Mouse (Mus musculus) heart, adult 18-20 months (tissue): ENCODE data around the gene Cacna1d. TPM values are rescaled to one million over a fixed set of nuclear protein-coding genes. Genes with fewer than 3 reads are reported as not detected.

ENCODE experiments used
- DNase-seq, 2 experiments: peaks; one replicate each; pipeline ENCODE4 v3.0.0; 2021 to 2022; ENCODE audit warnings: mixed read lengths in 1 of 2
- total RNA-seq, 2 experiments: library from RNA; stranded (reverse); gene quantifications; 2 replicates each; pipeline ENCODE4 v1.2.3; 2021

The Cacna1d gene
- total RNA-seq, 2 experiments from 2014 or later = 1.7 to 2.0 TPM

- DNase-seq = peak in 1 of 2 experiments; percentile 9
Observed at GRCm38 (mm10) chr14:30329109-30329508, 162.1 kb downstream of the Cacna1d start.

- no peak for DNase-seq
Observed at GRCm38 (mm10) chr14:30327452-30327851, 163.8 kb downstream of the Cacna1d start.

- DNase-seq = no peak
Observed at GRCm38 (mm10) chr14:30327051-30327450, 164.2 kb downstream of the Cacna1d start.

GRCm38 (mm10) chr14:30326226-30326625 lies 165.0 kb downstream of the Cacna1d start:
- DNase-seq = peak; percentile 26 to 28

- peak; percentile 27 to 30 for DNase-seq
Observed at GRCm38 (mm10) chr14:30324994-30325393, 166.3 kb downstream of the Cacna1d start.

- DNase-seq = no peak
Observed at GRCm38 (mm10) chr14:30318715-30319437, 172.4 kb downstream of the Cacna1d start.

- DNase-seq = no peak
Observed at GRCm38 (mm10) chr14:30318293-30318692, 173.0 kb downstream of the Cacna1d start.

GRCm38 (mm10) chr14:30317616-30318015 lies 173.6 kb downstream of the Cacna1d start:
- no peak for DNase-seq

- peak in 1 of 2 experiments; percentile 13 for DNase-seq
Observed at GRCm38 (mm10) chr14:30311206-30311889, 179.9 kb downstream of the Cacna1d start.

GRCm38 (mm10) chr14:30310236-30310635 lies 181.0 kb downstream of the Cacna1d start:
- no peak for DNase-seq

GRCm38 (mm10) chr14:30306221-30306620 lies 185.0 kb downstream of the Cacna1d start:
- no peak for DNase-seq

- no peak for DNase-seq
Observed at GRCm38 (mm10) chr14:30299946-30300345, 191.3 kb downstream of the Cacna1d start.

GRCm38 (mm10) chr14:30297492-30297891 lies 193.8 kb downstream of the Cacna1d start:
- DNase-seq = no peak

- no peak for DNase-seq
Observed at GRCm38 (mm10) chr14:30292135-30292463, 199.2 kb downstream of the Cacna1d start.

GRCm38 (mm10) chr14:30291389-30292134 lies 199.7 kb downstream of the Cacna1d start:
- DNase-seq = no peak

- no peak for DNase-seq
Observed at GRCm38 (mm10) chr14:30284446-30284845, 206.8 kb downstream of the Cacna1d start.

- DNase-seq = no peak
Observed at GRCm38 (mm10) chr14:30284022-30284421, 207.2 kb downstream of the Cacna1d start.

GRCm38 (mm10) chr14:30275572-30275971 lies 215.7 kb downstream of the Cacna1d start:
- DNase-seq = no peak

GRCm38 (mm10) chr14:30272976-30273375 lies 218.3 kb downstream of the Cacna1d start:
- no peak for DNase-seq

GRCm38 (mm10) chr14:30272523-30272922 lies 218.7 kb downstream of the Cacna1d start:
- DNase-seq = no peak

GRCm38 (mm10) chr14:30271856-30272255 lies 219.4 kb downstream of the Cacna1d start:
- no peak for DNase-seq

- DNase-seq = no peak
Observed at GRCm38 (mm10) chr14:30270350-30270749, 220.9 kb downstream of the Cacna1d start.

GRCm38 (mm10) chr14:30265728-30266127 lies 225.5 kb downstream of the Cacna1d start:
- no peak for DNase-seq
